ENCODE assay signal across 25 mouse cellular contexts in genomic region chr19:3459986-3460385, GRCm38 (mm10). TPM values are rescaled to one million over a fixed set of nuclear protein-coding genes. Genes with fewer than 3 reads are reported as not detected.
A peak's percentile ranks its signal among the peaks of the same experiment; 100 is the strongest.
DNase-seq lines count a peak whose midpoint lies in the region; ATAC-seq and TF ChIP-seq lines count a peak whose summit lies in the region.
"Had no signal": no experiment of that assay in that cellular context is flagged by ENCODE, and none has a peak within 500 bp of the region (broad histone marks: within the 10 kb centered on the region; RNA-seq: fewer than 3 reads in every experiment).

No protein-coding gene starts in this region.

- intact Hi-C loops in heart, adult 2 months (cut with DNase I) = no loop called here

- dilution Hi-C loops in CH12.LX (cut with MboI; ENCODE audit: extremely low pct_ligation_motif_present, extremely low pct_unique_long_range_greater_than_20kb, low sequenced_read_pairs) = no loop called here

- no peak overlapping the region for H3K4me3 ChIP-seq in CH12.LX (replicated peaks in 1 of 3; ENCODE audit: low read depth in 2 of 3, low read length in 2 of 3, poor library complexity in 1 of 3)
- no peak overlapping the region for H3K4me3 ChIP-seq in embryonic facial prominence, embryonic 15.5 days (replicated peaks)
- H3K4me3 ChIP-seq in stomach, postnatal 0 days (ENCODE audit: low read depth, low read length) = no peak overlapping the region
- no peak overlapping the region for H3K4me3 ChIP-seq in heart, adult 2 months
- H3K4me3 ChIP-seq: embryonic facial prominence, embryonic 12.5 days; forebrain, embryonic 10.5 days; forebrain, embryonic 12.5 days had no signal

- TF ChIP-seq POLR2A in CH12.LX (IDR thresholded peaks at IDR 0.05; ENCODE audit: low read depth, low read length) = no peak
- TF ChIP-seq POLR2A in heart, adult 2 months (IDR thresholded peaks at IDR 0.05; ENCODE audit: insufficient read depth, low read depth, low read length) = no peak

- H3K4me1 ChIP-seq in CH12.LX (ENCODE audit: control insufficient read depth in 1 of 2, insufficient read depth in 2 of 2) = peaks cover 15 to 35% of the 10 kb centered on the region in 2 experiments
- H3K4me1 ChIP-seq in embryonic facial prominence, embryonic 15.5 days = no peaks in the 10 kb centered on the region
- H3K4me1 ChIP-seq in stomach, postnatal 0 days (replicated peaks; ENCODE audit: control insufficient read depth, insufficient read depth) = no peaks in the 10 kb centered on the region
- H3K4me1 ChIP-seq in heart, adult 2 months (ENCODE audit: control insufficient read depth, insufficient read depth, low read length) = no peaks in the 10 kb centered on the region
- H3K4me1 ChIP-seq: embryonic facial prominence, embryonic 12.5 days; forebrain, embryonic 10.5 days; forebrain, embryonic 12.5 days had no signal

- WGBS in embryonic facial prominence, embryonic 15.5 days = 73% methylated on average over 3 of the region's 3 CpGs
- whole genome bisulfite sequencing in stomach, postnatal 0 days = 66% methylated on average over 3 of the region's 3 CpGs
- 92% methylated on average over 3 of the region's 3 CpGs for WGBS in heart, adult 2 months

- TF ChIP-seq EP300 in CH12.LX (IDR thresholded peaks at IDR 0.05; ENCODE audit: low read length) = no peak
- no peak for TF ChIP-seq EP300 in stomach, postnatal 0 days (optimal IDR thresholded peaks at IDR 0.05)
- no peak for TF ChIP-seq EP300 in heart, adult 2 months (IDR thresholded peaks at IDR 0.05; ENCODE audit: insufficient read depth, low read depth, low read length)

- no peak overlapping the region for H3K4me2 ChIP-seq in CH12.LX (ENCODE audit: insufficient read depth, low read depth, poor library complexity, severe bottlenecking)
- H3K4me2 ChIP-seq in embryonic facial prominence, embryonic 15.5 days (replicated peaks) = no peak overlapping the region
- H3K4me2 ChIP-seq in stomach, postnatal 0 days (replicated peaks; ENCODE audit: low read depth) = no peak overlapping the region
- H3K4me2 ChIP-seq: embryonic facial prominence, embryonic 12.5 days; forebrain, embryonic 12.5 days had no signal

- DNase-seq in CH12.LX (ENCODE audit: extremely low read depth) = no peak
- DNase-seq in gonadal fat pad, adult 2 months (ENCODE audit: low read depth) = peak; percentile 93
- no peak for DNase-seq in stomach, postnatal 0 days (ENCODE audit: low spot score)
- no peak for DNase-seq in lung, postnatal 4 days
- DNase-seq in right cerebral cortex, adult 18-20 months = no peak
- no peak for DNase-seq in heart, adult 2 months
- DNase-seq: adrenal gland, adult 8-10 months; adrenal gland, postnatal 14 days; adrenal gland, postnatal 36 days; cerebellum, adult 11-12 months; cerebellum, adult 2 months; cerebellum, adult 9-10 months; cerebellum, postnatal 10 days; cerebellum, postnatal 25 days; embryo, embryonic 11 days had no signal

- H3K27ac ChIP-seq in CH12.LX (ENCODE audit: insufficient read depth, low read depth) = peak overlapping the region; percentile 47; the same call in 1 of the 2 replicates
- H3K27ac ChIP-seq in embryonic facial prominence, embryonic 15.5 days (replicated peaks) = 0 out of 2 replicates have a peak overlapping the region, but pooled peaks have one; percentile 8
- H3K27ac ChIP-seq in stomach, postnatal 0 days (replicated peaks) = peak overlapping the region; percentile 49
- no peak overlapping the region for H3K27ac ChIP-seq in heart, adult 2 months
- H3K27ac ChIP-seq: embryonic facial prominence, embryonic 12.5 days; forebrain, embryonic 10.5 days; forebrain, embryonic 12.5 days had no signal

- no peak for TF ChIP-seq CTCF in CH12.LX (conservative IDR thresholded peaks at IDR 0.05 in 1 of 2, IDR thresholded peaks at IDR 0.05 in 1 of 2; ENCODE audit: low read depth in 2 of 2, low read length in 2 of 2)
- no peak for TF ChIP-seq CTCF in stomach, postnatal 0 days (IDR thresholded peaks at IDR 0.05; ENCODE audit: low read depth)
- TF ChIP-seq CTCF in heart, adult 2 months (IDR thresholded peaks at IDR 0.05) = no peak

- H3K9me3 ChIP-seq in CH12.LX (replicated peaks; ENCODE audit: low read length) = no peaks in the 10 kb centered on the region
- no peaks in the 10 kb centered on the region for H3K9me3 ChIP-seq in embryonic facial prominence, embryonic 15.5 days (replicated peaks)
- H3K9me3 ChIP-seq in stomach, postnatal 0 days (ENCODE audit: control insufficient read depth, low read length) = no peaks in the 10 kb centered on the region
- H3K9me3 ChIP-seq: embryonic facial prominence, embryonic 12.5 days; forebrain, embryonic 10.5 days; forebrain, embryonic 12.5 days; G1E had no signal

- TF ChIP-seq RAD21 in CH12.LX (IDR thresholded peaks at IDR 0.05; ENCODE audit: low read depth, low read length) = no peak

- in situ Hi-C loops in CH12.LX (cut with MboI; ENCODE audit: low pct_ligation_motif_present, low pct_unique_long_range_greater_than_20kb, low sequenced_read_pairs) = no loop called here

- H3K27me3 ChIP-seq in CH12.LX (replicated peaks) = no peaks in the 10 kb centered on the region
- no peaks in the 10 kb centered on the region for H3K27me3 ChIP-seq in embryonic facial prominence, embryonic 15.5 days
- H3K27me3 ChIP-seq in stomach, postnatal 0 days (ENCODE audit: control insufficient read depth, insufficient read depth, low read length) = no peaks in the 10 kb centered on the region
- H3K27me3 ChIP-seq in heart, adult 2 months (ENCODE audit: control insufficient read depth, insufficient read depth, low read length) = no peaks in the 10 kb centered on the region
- H3K27me3 ChIP-seq: embryonic facial prominence, embryonic 12.5 days; forebrain, embryonic 12.5 days; Patski had no signal

- H3K9ac ChIP-seq in CH12.LX (ENCODE audit: insufficient read depth, low read depth) = no peak overlapping the region
- H3K9ac ChIP-seq in embryonic facial prominence, embryonic 15.5 days = no peak overlapping the region
- no peak overlapping the region for H3K9ac ChIP-seq in stomach, postnatal 0 days (ENCODE audit: low read length)
- H3K9ac ChIP-seq in heart, adult 2 months (ENCODE audit: low read depth, low read length) = no peak overlapping the region
- H3K9ac ChIP-seq: embryonic facial prominence, embryonic 12.5 days; forebrain, embryonic 12.5 days had no signal

- peaks cover 84 to 99% of the 10 kb centered on the region in 2 experiments for H3K36me3 ChIP-seq in CH12.LX (replicated peaks in 1 of 2; ENCODE audit: control insufficient read depth in 1 of 2, insufficient read depth in 1 of 2, low read length in 1 of 2)
- H3K36me3 ChIP-seq in embryonic facial prominence, embryonic 15.5 days = peaks cover 89% of the 10 kb centered on the region
- H3K36me3 ChIP-seq in stomach, postnatal 0 days (ENCODE audit: control insufficient read depth, insufficient read depth, low read length) = peaks cover 36% of the 10 kb centered on the region
- no peaks in the 10 kb centered on the region for H3K36me3 ChIP-seq in heart, adult 2 months (ENCODE audit: control insufficient read depth, insufficient read depth, low read length)

- H3K79me2 ChIP-seq in CH12.LX (replicated peaks; ENCODE audit: control insufficient read depth, extremely low read depth, insufficient read depth, poor library complexity, severe bottlenecking) = no peaks in the 10 kb centered on the region
- H3K79me2 ChIP-seq in heart, adult 2 months (replicated peaks; ENCODE audit: control insufficient read depth, insufficient read depth, low read length) = no peaks in the 10 kb centered on the region

- ATAC-seq in embryonic facial prominence, embryonic 15.5 days (ENCODE audit: insufficient number of reproducible peaks, low FRiP score, low TSS enrichment, low read depth) = no peak
- ATAC-seq in stomach, postnatal 0 days (ENCODE audit: low FRiP score, low TSS enrichment) = no peak
- ATAC-seq: activated CD4-positive, CD25-positive, alpha-beta regulatory T cell, adult 4 months; forebrain, embryonic 14.5 days; forebrain, embryonic 16.5 days; Patski had no signal

TF ChIP-seq in CH12.LX, 34 proteins besides CTCF, POLR2A, EP300 and RAD21:
- TF ChIP-seq USF1 (IDR thresholded peaks at IDR 0.05; ENCODE audit: low read depth, low read length) (no peak), POLR2AphosphoS2 (IDR thresholded peaks at IDR 0.05; ENCODE audit: low read depth, low read length) (no peak), ZC3H11A (IDR thresholded peaks at IDR 0.05; ENCODE audit: low read depth, low read length) (no peak), JUN (IDR thresholded peaks at IDR 0.05; ENCODE audit: insufficient read depth, low read depth, low read length) (no peak), GABPA (IDR thresholded peaks at IDR 0.05; ENCODE audit: insufficient replicate concordance, low read depth, low read length) (no peak), KAT2A (IDR thresholded peaks at IDR 0.05; ENCODE audit: insufficient replicate concordance, low read length) (no peak), BHLHE40 (IDR thresholded peaks at IDR 0.05; ENCODE audit: low read depth, low read length) (no peak), PAX5 (IDR thresholded peaks at IDR 0.05; ENCODE audit: low read length) (no peak)
TF ChIP-seq in CH12.LX: peak in this region for 0.

RNA-seq across cellular contexts. Expression of gene Gal, which starts 45.6 kb away (rescaled TPM):
- total RNA-seq in CH12.LX (2012; rRNA removed) (not detected in 2 replicates), CH12.LX (2014; rRNA removed) (not detected in 2 replicates)
- not detected in 2 replicates for polyA plus RNA-seq in CH12.LX (2012; ENCODE audit: insufficient read length, low read depth)
- 1.8 and 3.8 TPM in 2 replicates for polyA plus RNA-seq in embryonic facial prominence, embryonic 15.5 days (2015; fragmentation: Nextera tagmentation; extraction: Ambion mirVana)
- polyA plus RNA-seq in gonadal fat pad, adult 2 months (2012; rRNA removed) = 0.30 and 0.65 TPM in 2 replicates
- 10.2 and 11.8 TPM in 2 replicates for polyA plus RNA-seq in stomach, postnatal 0 days (2015; fragmentation: Nextera tagmentation; extraction: Ambion mirVana)
- total RNA-seq in heart, adult 2 months (2021) = not detected
- polyA plus RNA-seq in heart, adult 2 months (2012; rRNA removed) = 0.14 TPM in 1 of 2 replicates, not detected in the other
- total RNA-seq: G1E had no signal
- polyA plus RNA-seq: C2C12, G1E, Patski had no signal
